In genomic region chr2:25433101-25433500, GRCm38 (mm10) we compare ENCODE assay signal across 22 mouse cellular contexts. TPM values are rescaled to one million over a fixed set of nuclear protein-coding genes. Genes with fewer than 3 reads are reported as not detected.
DNase-seq lines count a peak whose midpoint lies in the region; ATAC-seq lines count a peak whose summit lies in the region.
"Had no signal": no experiment of that assay in that cellular context is flagged by ENCODE, and none has a peak within 500 bp of the region (broad histone marks: within the 10 kb centered on the region; RNA-seq: fewer than 3 reads in every experiment).

No protein-coding gene starts in this region.

- 89% methylated on average over 17 of the region's 17 CpGs for WGBS in embryonic facial prominence, embryonic 13.5 days
- 89% methylated on average over 17 of the region's 17 CpGs for WGBS in embryonic facial prominence, embryonic 10.5 days

- peaks cover 9% of the 10 kb centered on the region; the same call in 1 of the 2 replicates for H3K36me3 ChIP-seq in embryonic facial prominence, embryonic 13.5 days
- peaks cover 17% of the 10 kb centered on the region; the same call in 1 of the 2 replicates for H3K36me3 ChIP-seq in embryonic facial prominence, embryonic 10.5 days (replicated peaks)

- H3K4me2 ChIP-seq in embryonic facial prominence, embryonic 13.5 days, result no peak overlapping the region
- H3K4me2 ChIP-seq: forebrain, embryonic 13.5 days; forebrain, embryonic 15.5 days had no signal

- no peak overlapping the region for H3K27ac ChIP-seq in embryonic facial prominence, embryonic 13.5 days
- H3K27ac ChIP-seq in embryonic facial prominence, embryonic 10.5 days (replicated peaks), result no peak overlapping the region
- H3K27ac ChIP-seq: forebrain, embryonic 13.5 days; forebrain, embryonic 15.5 days had no signal

- intact Hi-C loops in heart, postnatal 25 days (cut with DNase I), result no loop called here

- H3K9me3 ChIP-seq in embryonic facial prominence, embryonic 13.5 days, result no peaks in the 10 kb centered on the region
- H3K9me3 ChIP-seq in embryonic facial prominence, embryonic 10.5 days, result no peaks in the 10 kb centered on the region
- H3K9me3 ChIP-seq: forebrain, embryonic 13.5 days; forebrain, embryonic 15.5 days; G1E had no signal

- DNase-seq in cerebellum, adult 11-12 months, result peak; percentile 68
- DNase-seq in cerebellum, adult 9-11 months, result peak; percentile 70
- DNase-seq in cerebellum, adult 9-10 months, result no peak
- DNase-seq in embryonic facial prominence, embryonic 10.5 days (ENCODE audit: low spot score), result no peak
- peak; percentile 82 for DNase-seq in heart, adult 11 months
- no peak for DNase-seq in heart, postnatal 25 days (ENCODE audit: low spot score)
- DNase-seq: adrenal gland, adult 8-10 months; adrenal gland, postnatal 14 days; adrenal gland, postnatal 36 days; B cell, adult 2 months; forebrain, postnatal 0 days had no signal

- peaks cover 8% of the 10 kb centered on the region for H3K4me1 ChIP-seq in embryonic facial prominence, embryonic 13.5 days
- H3K4me1 ChIP-seq in embryonic facial prominence, embryonic 10.5 days, result peaks cover 40% of the 10 kb centered on the region

- H3K4me3 ChIP-seq in embryonic facial prominence, embryonic 13.5 days, result no peak overlapping the region
- no peak overlapping the region for H3K4me3 ChIP-seq in embryonic facial prominence, embryonic 10.5 days
- H3K4me3 ChIP-seq: forebrain, embryonic 13.5 days; forebrain, embryonic 15.5 days had no signal

- peaks cover 24% of the 10 kb centered on the region for H3K27me3 ChIP-seq in embryonic facial prominence, embryonic 13.5 days
- peaks cover 33% of the 10 kb centered on the region for H3K27me3 ChIP-seq in embryonic facial prominence, embryonic 10.5 days (replicated peaks; ENCODE audit: low read depth, poor library complexity, severe bottlenecking)
- H3K27me3 ChIP-seq: CH12.LX, Patski had no signal

- ATAC-seq in cerebellum, adult (ENCODE audit: insufficient number of reproducible peaks, low FRiP score, low TSS enrichment), result no peak
- no peak for ATAC-seq in embryonic facial prominence, embryonic 13.5 days (ENCODE audit: insufficient number of reproducible peaks, insufficient read depth, low FRiP score, low TSS enrichment, low read depth)
- ATAC-seq: activated CD4-positive, CD25-positive, alpha-beta regulatory T cell, adult 4 months; CD4-positive, CD25-positive, alpha-beta regulatory T cell, adult 4 months; forebrain, embryonic 13.5 days; forebrain, embryonic 15.5 days; forebrain, postnatal 0 days; Patski had no signal

- peak overlapping the region; percentile 3; the same call in 1 of the 2 replicates for H3K9ac ChIP-seq in embryonic facial prominence, embryonic 13.5 days
- H3K9ac ChIP-seq: forebrain, embryonic 13.5 days; forebrain, embryonic 15.5 days; forebrain, postnatal 0 days had no signal

RNA-seq across cellular contexts. Expression of gene Abca2, which starts 4.6 kb away (rescaled TPM):
- polyA plus RNA-seq in embryonic facial prominence, embryonic 13.5 days (2015; fragmentation: Nextera tagmentation; extraction: Ambion mirVana), result 2.9 and 4.0 TPM in 2 replicates
- 4.3 and 5.6 TPM in 2 replicates for polyA plus RNA-seq in embryonic facial prominence, embryonic 10.5 days (2016; fragmentation: Nextera tagmentation; extraction: Ambion mirVana)
- 10 to 100 TPM; 31.2 to 36.2 TPM for total RNA-seq in heart, postnatal 25 days (2021)

RNA-seq across cellular contexts. Expression of gene Fut7, which starts 10.0 kb away (rescaled TPM):
- 0.12 and 0.17 TPM in 2 replicates for polyA plus RNA-seq in embryonic facial prominence, embryonic 13.5 days (2015; fragmentation: Nextera tagmentation; extraction: Ambion mirVana)
- polyA plus RNA-seq in embryonic facial prominence, embryonic 10.5 days (2016; fragmentation: Nextera tagmentation; extraction: Ambion mirVana), result not detected in 2 replicates
- under 1 TPM in 1 of 2 experiments, not detected in 1; 0.34 TPM for total RNA-seq in heart, postnatal 25 days (2021)
- total RNA-seq: adrenal gland, postnatal 14 days; adrenal gland, postnatal 36 days had no signal
- polyA plus RNA-seq: embryonic facial prominence, embryonic 11.5 days; forebrain, embryonic 11.5 days; G1E had no signal

RNA-seq across cellular contexts. Expression of gene Clic3, which starts 23.5 kb away (rescaled TPM):
- 5.0 and 7.2 TPM in 2 replicates for polyA plus RNA-seq in embryonic facial prominence, embryonic 13.5 days (2015; fragmentation: Nextera tagmentation; extraction: Ambion mirVana)
- 0.60 and 1.4 TPM in 2 replicates for polyA plus RNA-seq in embryonic facial prominence, embryonic 10.5 days (2016; fragmentation: Nextera tagmentation; extraction: Ambion mirVana)
- 1 to 10 TPM; 2.4 to 3.6 TPM for total RNA-seq in heart, postnatal 25 days (2021)
- total RNA-seq: adrenal gland, adult 8-10 months; adrenal gland, postnatal 36 days had no signal
- polyA plus RNA-seq: embryonic facial prominence, embryonic 11.5 days; G1E had no signal

RNA-seq across cellular contexts. Expression of gene Paxx, which starts 27.8 kb away (rescaled TPM):
- 29.4 and 35.9 TPM in 2 replicates for polyA plus RNA-seq in embryonic facial prominence, embryonic 13.5 days (2015; fragmentation: Nextera tagmentation; extraction: Ambion mirVana)
- 15.8 and 16.0 TPM in 2 replicates for polyA plus RNA-seq in embryonic facial prominence, embryonic 10.5 days (2016; fragmentation: Nextera tagmentation; extraction: Ambion mirVana)
- 10 to 100 TPM; 17.4 to 20.8 TPM for total RNA-seq in heart, postnatal 25 days (2021)

RNA-seq across cellular contexts. Expression of gene Npdc1, which starts 34.0 kb away (rescaled TPM):
- polyA plus RNA-seq in embryonic facial prominence, embryonic 13.5 days (2015; fragmentation: Nextera tagmentation; extraction: Ambion mirVana), result 42.5 and 48.9 TPM in 2 replicates
- 38.3 and 40.3 TPM in 2 replicates for polyA plus RNA-seq in embryonic facial prominence, embryonic 10.5 days (2016; fragmentation: Nextera tagmentation; extraction: Ambion mirVana)
- 10 to 100 TPM; 25.1 to 27.7 TPM for total RNA-seq in heart, postnatal 25 days (2021)
- polyA plus RNA-seq: G1E had no signal

Comparison
In these comparisons a context has a peak if more than half of its experiments do, and no peak if none do; other contexts are left out.
1. DNase-seq: peak in cerebellum, adult 11-12 months (single experiment), cerebellum, adult 9-11 months (single experiment) and heart, adult 11 months (single experiment); none in cerebellum, adult 9-10 months (single experiment), embryonic facial prominence, embryonic 10.5 days (single experiment) and heart, postnatal 25 days (single experiment).